Mouse (Mus musculus) myocyte (in vitro differentiated cells): ENCODE data around the gene Samd8.

Experiments
- E2F4 ChIP-seq: IDR thresholded peaks from one replicate; pipeline ENCODE4 v1.6.1; 2011; ENCODE audit warnings: mild to moderate bottlenecking, control low read depth, moderate library complexity; ENCODE audit not compliant: insufficient read depth
- MAX ChIP-seq: IDR thresholded peaks from one replicate; pipeline ENCODE4 v1.6.1; 2011; ENCODE audit warnings: low read depth, mild to moderate bottlenecking, control low read depth
- POLR2A ChIP-seq: IDR thresholded peaks from one replicate; pipeline ENCODE4 v1.6.1; 2011; ENCODE audit warnings: low read depth, mild to moderate bottlenecking, control low read depth, moderate library complexity; ENCODE audit not compliant: insufficient read length
- USF1 ChIP-seq: IDR thresholded peaks from one replicate; pipeline ENCODE4 v1.6.1; 2011; ENCODE audit warnings: low read depth, mild to moderate bottlenecking, control low read depth, moderate library complexity

- TF ChIP-seq POLR2A = no peak
- TF ChIP-seq MAX = no peak
- no peak for TF ChIP-seq E2F4
- no peak for TF ChIP-seq USF1
Observed at GRCm38 (mm10) chr14:21824938-21825337, 74.6 kb downstream of the Samd8 start, which contains the start of gene Vdac2.
